In genomic region chr14:29940877-29941276, GRCm38 (mm10) we compare ENCODE assay signal across 9 mouse cellular contexts. TPM values are rescaled to one million over a fixed set of nuclear protein-coding genes. Genes with fewer than 3 reads are reported as not detected.
DNase-seq lines count a peak whose midpoint lies in the region; ATAC-seq and TF ChIP-seq lines count a peak whose summit lies in the region.
"Had no signal": no experiment of that assay in that cellular context is flagged by ENCODE, and none has a peak within 500 bp of the region (broad histone marks: within the 10 kb centered on the region; RNA-seq: fewer than 3 reads in every experiment).

No protein-coding gene starts in this region.

- peaks cover 3% of the 10 kb centered on the region; the same call in 1 of the 2 replicates for H3K27me3 ChIP-seq in kidney, embryonic 16.5 days (ENCODE audit: insufficient read depth, low read length)
- H3K27me3 ChIP-seq in heart, postnatal 0 days (ENCODE audit: control insufficient read depth, insufficient read depth, low read length): 0 out of 2 replicates have a peak, but pooled peaks cover 12% of the 10 kb centered on the region
- H3K27me3 ChIP-seq in midbrain, embryonic 16.5 days (ENCODE audit: control insufficient read depth, insufficient read depth, low read depth, low read length): no peaks in the 10 kb centered on the region
- H3K27me3 ChIP-seq: embryonic facial prominence, embryonic 12.5 days had no signal

- H3K36me3 ChIP-seq in kidney, embryonic 16.5 days (ENCODE audit: insufficient read depth, low read length): no peaks in the 10 kb centered on the region
- H3K36me3 ChIP-seq in heart, postnatal 0 days (replicated peaks; ENCODE audit: control insufficient read depth, insufficient read depth, low read length): no peaks in the 10 kb centered on the region
- no peaks in the 10 kb centered on the region for H3K36me3 ChIP-seq in midbrain, embryonic 16.5 days (ENCODE audit: control insufficient read depth, insufficient read depth, low read length)
- H3K36me3 ChIP-seq: embryonic facial prominence, embryonic 12.5 days had no signal

- H3K4me3 ChIP-seq in kidney, embryonic 16.5 days (ENCODE audit: low read length): no peak overlapping the region
- no peak overlapping the region for H3K4me3 ChIP-seq in heart, postnatal 0 days (ENCODE audit: low read depth, low read length)
- H3K4me3 ChIP-seq in midbrain, embryonic 16.5 days (ENCODE audit: low read depth, low read length): no peak overlapping the region
- H3K4me3 ChIP-seq: embryonic facial prominence, embryonic 12.5 days had no signal

- intact Hi-C loops in left cerebral cortex, postnatal 14 days (cut with DNase I): no loop called here

- 20% methylated on average over 2 of the region's 2 CpGs for WGBS in kidney, embryonic 16.5 days
- WGBS in heart, postnatal 0 days: 20% methylated on average over 2 of the region's 2 CpGs
- 4% methylated on average over 2 of the region's 2 CpGs for WGBS in midbrain, embryonic 16.5 days

- H3K4me2 ChIP-seq in kidney, embryonic 16.5 days (replicated peaks; ENCODE audit: low read depth, low read length): no peak overlapping the region
- H3K4me2 ChIP-seq in heart, postnatal 0 days (ENCODE audit: low read depth, low read length): no peak overlapping the region
- no peak overlapping the region; the same call in 1 of the 2 replicates for H3K4me2 ChIP-seq in midbrain, embryonic 16.5 days (ENCODE audit: low read length)

- peaks cover 5% of the 10 kb centered on the region; the same call in 1 of the 2 replicates for H3K4me1 ChIP-seq in kidney, embryonic 16.5 days (ENCODE audit: insufficient read depth, low read length)
- H3K4me1 ChIP-seq in heart, postnatal 0 days (ENCODE audit: control insufficient read depth, insufficient read depth): no peaks in the 10 kb centered on the region
- H3K4me1 ChIP-seq in midbrain, embryonic 16.5 days (ENCODE audit: control insufficient read depth, insufficient read depth, low read length): peaks cover 6% of the 10 kb centered on the region; the same call in 1 of the 2 replicates

- ATAC-seq in kidney, embryonic 16.5 days (ENCODE audit: low FRiP score, low TSS enrichment): no peak
- ATAC-seq in heart, postnatal 0 days (ENCODE audit: insufficient read depth, low read depth): no peak
- peak; percentile 34; the same call in 1 of the 2 replicates for ATAC-seq in midbrain, embryonic 16.5 days
- no peak for ATAC-seq in erythroid progenitor cell, adult 5-6 weeks (replicated peaks; ENCODE audit: low FRiP score, poor library complexity, severe bottlenecking)

- DNase-seq in kidney, adult 18-20 months: peak; percentile 47
- DNase-seq in Muller cell, postnatal 12 days (ENCODE audit: inconsistent ontology term): peak; percentile 17
- DNase-seq in cerebellum, adult 9-10 months: peak; percentile 66
- peak; percentile 55 for DNase-seq in heart, postnatal 0 days (ENCODE audit: low spot score)
- DNase-seq in left cerebral cortex, postnatal 14 days (ENCODE audit: low spot score in 2 of 2): peak; percentile 52 to 72

- no peaks in the 10 kb centered on the region for H3K9me3 ChIP-seq in kidney, embryonic 16.5 days (ENCODE audit: low read length)
- no peaks in the 10 kb centered on the region for H3K9me3 ChIP-seq in heart, postnatal 0 days (replicated peaks; ENCODE audit: control insufficient read depth, low read length)
- H3K9me3 ChIP-seq in midbrain, embryonic 16.5 days (replicated peaks; ENCODE audit: control insufficient read depth, low read length, poor library complexity, severe bottlenecking): no peaks in the 10 kb centered on the region
- H3K9me3 ChIP-seq: embryonic facial prominence, embryonic 12.5 days had no signal

- peak; percentile 56 for TF ChIP-seq CTCF in heart, postnatal 0 days (IDR thresholded peaks at IDR 0.05; ENCODE audit: low read depth)

- no peak overlapping the region for H3K9ac ChIP-seq in kidney, embryonic 16.5 days (replicated peaks; ENCODE audit: low read length)
- no peak overlapping the region for H3K9ac ChIP-seq in heart, postnatal 0 days (replicated peaks; ENCODE audit: low read depth, low read length)
- no peak overlapping the region for H3K9ac ChIP-seq in midbrain, embryonic 16.5 days (ENCODE audit: low read depth, low read length)
- H3K9ac ChIP-seq: embryonic facial prominence, embryonic 12.5 days had no signal

- no peak overlapping the region for H3K27ac ChIP-seq in kidney, embryonic 16.5 days (ENCODE audit: low read length)
- H3K27ac ChIP-seq in heart, postnatal 0 days (ENCODE audit: low read depth): no peak overlapping the region
- H3K27ac ChIP-seq in midbrain, embryonic 16.5 days (ENCODE audit: low read length): no peak overlapping the region
- H3K27ac ChIP-seq: embryonic facial prominence, embryonic 12.5 days had no signal

- no peak for TF ChIP-seq EP300 in heart, postnatal 0 days (IDR thresholded peaks at IDR 0.05; ENCODE audit: low read depth)

RNA-seq across cellular contexts. Expression of gene Selenok, which starts 27.2 kb away (rescaled TPM):
- 260 and 268 TPM in 2 replicates for polyA plus RNA-seq in kidney, embryonic 16.5 days (2015; fragmentation: Nextera tagmentation; extraction: Ambion mirVana)
- total RNA-seq in heart, postnatal 0 days (2014; rRNA removed; ENCODE audit: low replicate concordance): 31.1 and 49.7 TPM in 2 replicates
- polyA plus RNA-seq in heart, postnatal 0 days (2015; fragmentation: Nextera tagmentation; extraction: Ambion mirVana): 252 and 278 TPM in 2 replicates
- total RNA-seq in left cerebral cortex, postnatal 14 days (2021): 100 to 1,000 TPM; 148 to 157 TPM
- polyA plus RNA-seq in midbrain, embryonic 16.5 days (2015; fragmentation: Nextera tagmentation; extraction: Ambion mirVana): 410 and 411 TPM in 2 replicates
- 42.9 and 44.4 TPM in 2 replicates for total RNA-seq in erythroid progenitor cell, adult 5-6 weeks (2015; ENCODE audit: low replicate concordance)
- total RNA-seq in erythroid progenitor cell, adult 5-6 weeks (2017; ENCODE audit: low replicate concordance): 66.3 and 108 TPM in 2 replicates

RNA-seq across cellular contexts. Expression of gene Actr8, which starts 37.3 kb away (rescaled TPM):
- 75.5 and 83.8 TPM in 2 replicates for polyA plus RNA-seq in kidney, embryonic 16.5 days (2015; fragmentation: Nextera tagmentation; extraction: Ambion mirVana)
- 15.3 and 33.8 TPM in 2 replicates for total RNA-seq in heart, postnatal 0 days (2014; rRNA removed; ENCODE audit: low replicate concordance)
- polyA plus RNA-seq in heart, postnatal 0 days (2015; fragmentation: Nextera tagmentation; extraction: Ambion mirVana): 42.4 and 44.2 TPM in 2 replicates
- 10 to 100 TPM; 68.4 to 77.1 TPM for total RNA-seq in left cerebral cortex, postnatal 14 days (2021)
- polyA plus RNA-seq in midbrain, embryonic 16.5 days (2015; fragmentation: Nextera tagmentation; extraction: Ambion mirVana): 74.0 and 80.7 TPM in 2 replicates
- 5.4 and 7.6 TPM in 2 replicates for total RNA-seq in erythroid progenitor cell, adult 5-6 weeks (2015; ENCODE audit: low replicate concordance)
- total RNA-seq in erythroid progenitor cell, adult 5-6 weeks (2017; ENCODE audit: low replicate concordance): 4.0 and 9.2 TPM in 2 replicates
